Mouse (Mus musculus) splenic B cell, adult 2 months (primary cell): ENCODE results near the gene Plppr5.

Experiments used
- DNase-seq: peaks from one replicate; pipeline ENCODE4 v3.0.0-alpha.2; 2011; ENCODE audit warnings: low read depth, low spot score
- H3K27me3 ChIP-seq: 2 replicates; pipeline ENCODE4 v1.6.1; 2012; ENCODE audit warnings: mild to moderate bottlenecking, low read length, moderate library complexity, mixed read lengths; ENCODE audit not compliant: control insufficient read depth, poor library complexity, insufficient read depth, severe bottlenecking
- H3K36me3 ChIP-seq: 2 replicates; pipeline ENCODE4 v1.6.1; 2012; ENCODE audit warnings: mild to moderate bottlenecking, low read length, moderate library complexity, mixed read lengths; ENCODE audit not compliant: control insufficient read depth, poor library complexity, insufficient read depth, severe bottlenecking

Gene Plppr5

DNA sequence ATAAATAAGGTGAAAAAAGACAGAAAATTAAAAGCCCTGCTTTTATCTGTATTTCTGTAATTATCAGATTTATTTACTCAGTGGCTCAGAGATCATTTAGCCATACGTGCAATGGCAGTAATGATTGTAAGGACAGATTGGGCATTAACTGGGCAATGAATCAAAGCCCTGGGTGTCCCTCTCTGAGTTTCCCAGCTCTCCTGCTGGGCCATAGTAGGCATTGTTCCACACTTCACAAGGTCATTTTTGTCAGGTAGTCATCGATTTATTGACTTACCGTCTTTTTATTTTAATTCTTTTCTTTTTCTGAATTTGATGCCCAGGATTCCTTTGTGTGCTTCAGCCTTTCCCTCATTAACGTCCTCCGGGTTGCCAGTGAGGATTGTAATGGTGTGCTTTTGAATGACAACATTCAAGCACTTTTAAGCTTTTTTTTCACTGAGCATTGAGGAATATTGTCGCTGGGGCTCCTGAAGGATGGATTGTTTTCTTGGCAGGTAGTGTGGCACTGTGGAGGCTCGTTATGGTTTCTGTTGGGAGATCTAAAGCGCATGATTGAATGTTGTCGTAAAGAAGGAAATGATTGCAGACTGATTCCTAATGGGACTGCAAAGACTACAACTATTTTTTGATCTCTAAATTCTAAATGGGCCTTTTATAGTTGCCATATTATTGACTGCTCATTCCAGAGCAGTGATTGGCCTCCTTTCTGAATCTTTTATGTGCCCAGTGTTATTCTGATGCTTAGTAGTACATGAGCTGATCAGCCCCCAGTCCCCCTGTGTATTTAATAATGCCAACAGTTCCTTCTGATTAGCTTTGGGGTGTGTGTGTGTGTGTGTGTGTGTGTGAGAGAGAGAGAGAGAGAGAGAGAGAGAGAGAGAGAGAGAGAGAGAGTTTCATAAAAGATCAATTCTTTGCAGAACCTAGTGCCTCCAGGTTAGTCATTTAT, 154.8 kb downstream of the Plppr5 start:
- Histone ChIP-seq H3K36me3 (no peaks in the 10 kb centered on the region), H3K27me3 (no peaks in the 10 kb centered on the region; the same call in 1 of the 2 replicates)
- no peak for DNase-seq

DNA sequence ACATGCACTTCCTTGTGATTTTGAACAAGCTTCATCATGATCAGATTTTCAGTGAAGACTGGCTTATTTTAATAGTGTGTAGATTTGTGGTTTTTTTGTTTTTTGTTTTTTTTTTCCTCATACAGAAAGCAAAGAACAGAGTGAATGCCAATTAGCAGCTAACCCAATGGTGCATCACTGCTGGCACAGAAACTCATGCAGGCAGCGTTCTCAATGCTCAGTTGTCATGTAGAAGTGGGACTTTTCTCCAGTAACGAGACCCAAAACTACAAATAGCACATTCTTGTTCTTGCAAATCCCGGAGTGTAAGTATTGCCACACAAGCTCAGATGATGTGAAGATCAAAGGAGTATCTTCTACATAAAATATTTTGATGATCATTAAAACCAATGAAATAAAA, 156.9 kb downstream of the Plppr5 start:
- H3K27me3 ChIP-seq: no peaks in the 10 kb centered on the region; the same call in 1 of the 2 replicates
- H3K36me3 ChIP-seq: no peaks in the 10 kb centered on the region
- DNase-seq: no peak

GRCm38 (mm10) chr3:117732661-117733060, 158.0 kb downstream of the Plppr5 start:
- no peaks in the 10 kb centered on the region; the same call in 1 of the 2 replicates for H3K27me3 ChIP-seq
- no peak for DNase-seq

More at GRCm38 (mm10) chr3:117732661-117733060, 158.0 kb downstream of the Plppr5 start:
- no peaks in the 10 kb centered on the region for H3K36me3 ChIP-seq
